Mouse (Mus musculus) liver, embryonic 16.5 days (tissue): ENCODE data around the gene Pin4. TPM values are rescaled to one million over a fixed set of nuclear protein-coding genes. Genes with fewer than 3 reads are reported as not detected.

Experiments
- ATAC-seq: fragments of 200-750 bp; cut with Nextera tagmentation; 2 replicates; pipeline ENCODE4 v1.8.0; 2017; ENCODE audit warnings: low read depth, mild to moderate bottlenecking, moderate number of reproducible peaks, moderate library complexity
- H3K27ac ChIP-seq: fragments of 300-500 bp; sonication (generic); 2 replicates; pipeline ENCODE4 v1.5.1; 2014; ENCODE audit warnings: mild to moderate bottlenecking, low read length
- H3K27me3 ChIP-seq: fragments of 300-500 bp; sonication (generic); 2 replicates; pipeline ENCODE4 v1.6.1; 2014; ENCODE audit warnings: low read depth, low read length, mixed read lengths; ENCODE audit not compliant: control insufficient read depth, insufficient read depth
- H3K36me3 ChIP-seq: fragments of 300-500 bp; sonication (generic); 2 replicates; pipeline ENCODE4 v1.6.1; 2014; ENCODE audit warnings: mild to moderate bottlenecking; ENCODE audit not compliant: control insufficient read depth, insufficient read depth
- H3K4me1 ChIP-seq: fragments of 300-500 bp; sonication (generic); 2 replicates; pipeline ENCODE4 v1.6.1; 2014; ENCODE audit warnings: low read depth, low read length, mixed read lengths; ENCODE audit not compliant: control insufficient read depth
- H3K4me2 ChIP-seq: fragments of 300-500 bp; sonication (generic); 2 replicates; pipeline ENCODE4 v1.6.1; 2014; ENCODE audit warnings: low read depth, low read length, mixed read lengths
- H3K4me3 ChIP-seq: fragments of 300-500 bp; sonication (generic); 2 replicates; pipeline ENCODE4 v1.5.1; 2014; ENCODE audit warnings: low read depth, mild to moderate bottlenecking, low read length
- H3K9ac ChIP-seq: fragments of 300-500 bp; sonication (generic); 2 replicates; pipeline ENCODE4 v1.6.1; 2014; ENCODE audit warnings: low read depth, low read length
- H3K9me3 ChIP-seq: fragments of 300-500 bp; sonication (generic); replicated peaks from 2 replicates; pipeline ENCODE4 v1.6.1; 2016; ENCODE audit warnings: low read length; ENCODE audit not compliant: control insufficient read depth
- WGBS: fragments of 180-500 bp; shearing (Covaris S2); extraction: QIAGEN DNeasy Blood & Tissue Kit; methylation state at CpG from one replicate; pipeline ENCODE4 v1.1.7; 2014; ENCODE audit not compliant: insufficient replicate concordance; 5-methylcytosine and 5-hydroxymethylcytosine counted together
- polyA plus RNA-seq: library from polyadenylated mRNA; unstranded; fragments of >200 nt; fragmentation: Nextera tagmentation; extraction: Ambion mirVana; gene quantifications from 2 replicates; pipeline ENCODE4 v1.2.1, GENCODE M21; 2015

Pin4 gene
- polyA plus RNA-seq, 1 experiment from 2014 or later: 35.7 TPM

- no peak for ATAC-seq
- H3K4me3 ChIP-seq: no peak overlapping the region
- H3K4me1 ChIP-seq: peaks cover 2% of the 10 kb centered on the region; the same call in 1 of the 2 replicates
- H3K36me3 ChIP-seq: peaks cover 6% of the 10 kb centered on the region
- no peak overlapping the region for H3K9ac ChIP-seq
- no peak overlapping the region for H3K27ac ChIP-seq
- no peaks in the 10 kb centered on the region; the same call in 1 of the 2 replicates for H3K27me3 ChIP-seq
- H3K9me3 ChIP-seq: no peaks in the 10 kb centered on the region
- H3K4me2 ChIP-seq: no peak overlapping the region
- WGBS: 60% methylated on average over 2 of the region's 2 CpGs
Observed at GRCm38 (mm10) chrX:102121321-102121720, 2.1 kb downstream of the Pin4 start.

DNA sequence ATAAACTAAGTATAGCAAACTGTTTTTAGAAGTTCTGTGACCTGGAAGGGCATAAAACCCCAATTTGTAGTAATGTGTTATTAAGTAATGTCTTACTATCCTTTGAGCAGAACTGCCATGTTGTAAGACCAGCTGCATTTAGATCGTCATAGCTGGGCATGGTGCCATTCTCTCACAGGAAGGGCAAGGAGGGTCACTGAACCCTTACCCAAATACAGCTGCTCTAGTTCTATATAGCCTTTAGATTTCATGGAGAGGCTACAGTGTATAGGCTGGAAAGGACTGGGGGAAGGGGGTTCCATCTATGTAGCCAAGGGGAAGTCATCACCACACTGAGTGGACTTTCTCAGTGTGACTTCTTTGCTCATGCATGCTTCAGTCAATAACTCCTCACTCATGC is 21.9 kb downstream of the Pin4 start:
- no peaks in the 10 kb centered on the region for H3K4me1 ChIP-seq
- WGBS: 72% methylated on average over 1 of the region's 1 CpGs
- H3K9me3 ChIP-seq: no peaks in the 10 kb centered on the region
- H3K36me3 ChIP-seq: peaks cover 5% of the 10 kb centered on the region; the same call in 1 of the 2 replicates
- no peak overlapping the region for H3K9ac ChIP-seq
- H3K4me3 ChIP-seq: no peak overlapping the region
- no peak for ATAC-seq
- H3K27ac ChIP-seq: no peak overlapping the region
- no peak overlapping the region for H3K4me2 ChIP-seq
- no peaks in the 10 kb centered on the region for H3K27me3 ChIP-seq

DNA sequence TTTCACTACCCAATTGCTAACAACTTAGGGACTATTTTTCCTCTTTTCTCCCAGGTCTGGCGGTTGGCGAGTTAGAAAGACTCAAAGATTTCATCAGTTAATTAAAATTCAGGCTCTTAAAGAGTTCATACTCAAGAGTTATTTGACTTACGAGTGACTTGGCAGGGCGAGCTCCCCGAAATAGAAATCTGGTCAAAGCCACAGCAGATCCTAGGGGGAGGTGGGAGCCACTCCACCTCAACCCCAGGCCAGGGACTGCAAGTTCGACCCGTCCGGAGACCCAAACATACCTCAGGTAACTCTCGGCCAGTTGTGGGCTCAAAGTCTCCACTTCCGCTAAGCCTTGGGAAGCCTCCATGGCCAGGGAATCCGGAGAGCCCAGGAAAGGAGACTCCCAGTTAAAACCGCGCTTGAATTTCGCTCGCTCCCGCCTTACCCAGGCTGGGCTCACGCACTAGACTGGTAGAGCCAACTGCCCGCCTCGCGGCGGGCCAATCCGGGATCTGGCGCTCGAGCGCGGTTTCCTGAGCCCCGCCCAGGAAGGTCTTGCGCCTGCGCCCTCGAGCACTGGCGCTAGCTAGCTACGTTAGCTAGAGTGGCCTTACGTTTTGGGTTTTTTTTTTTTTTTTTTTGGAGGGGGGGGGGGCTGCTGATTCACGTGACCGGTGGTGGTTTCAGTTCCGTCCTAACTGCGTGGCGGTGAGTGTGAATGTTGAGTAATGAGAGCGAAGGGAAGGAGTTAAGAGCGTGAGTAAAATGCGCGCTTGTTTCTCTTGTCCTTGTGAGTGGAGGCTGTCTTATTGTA is 37.6 kb downstream of the Pin4 start, which contains the start of gene Ercc6l:
Gene Ercc6l (minus strand): TSS at position 474 of the 805 bp plus-strand sequence.
- peak within 1 kb of the TSS; percentile 53 for H3K4me2 ChIP-seq
- no peaks in the 10 kb centered on the region; the same call in 1 of the 2 replicates for H3K4me1 ChIP-seq
- peak; percentile 99 for ATAC-seq
- peak within 1 kb of the TSS; percentile 59 for H3K9ac ChIP-seq
- 13% methylated on average over 42 of the region's 42 CpGs for WGBS
- no peaks in the 10 kb centered on the region for H3K36me3 ChIP-seq
- H3K27ac ChIP-seq: peak within 1 kb of the TSS; percentile 68
- no peaks in the 10 kb centered on the region for H3K9me3 ChIP-seq
- no peaks in the 10 kb centered on the region for H3K27me3 ChIP-seq
- H3K4me3 ChIP-seq: peak within 1 kb of the TSS; percentile 62

DNA sequence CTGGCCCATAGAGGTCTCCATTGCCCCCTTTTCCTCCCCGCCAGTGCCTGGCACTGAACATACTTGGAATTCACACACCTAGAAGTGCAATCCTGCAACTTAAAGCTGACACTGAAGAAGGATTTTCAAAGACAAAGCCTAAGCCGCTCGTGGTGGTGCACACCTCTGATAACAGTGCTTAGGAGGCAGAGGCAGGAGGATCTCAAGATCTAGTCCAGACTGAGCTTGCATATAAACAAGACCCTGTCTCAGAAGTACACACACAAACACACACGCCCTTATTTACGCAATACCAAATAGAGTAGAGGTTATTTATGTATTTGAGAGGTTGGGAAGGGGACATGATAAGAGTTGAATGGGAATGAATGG is 38.2 kb downstream of the Pin4 start:
- Histone ChIP-seq H3K4me3 (peak overlapping the region; percentile 62), H3K9me3 (no peaks in the 10 kb centered on the region), H3K4me1 (no peaks in the 10 kb centered on the region; the same call in 1 of the 2 replicates), H3K27me3 (no peaks in the 10 kb centered on the region), H3K4me2 (peak overlapping the region; percentile 53; the same call in 1 of the 2 replicates), H3K36me3 (no peaks in the 10 kb centered on the region), H3K9ac (peak overlapping the region; percentile 41; the same call in 1 of the 2 replicates), H3K27ac (peak overlapping the region; percentile 68)
- WGBS: 42% methylated on average over 5 of the region's 5 CpGs
- ATAC-seq: peak; percentile 1; the same call in 1 of the 2 replicates

DNA sequence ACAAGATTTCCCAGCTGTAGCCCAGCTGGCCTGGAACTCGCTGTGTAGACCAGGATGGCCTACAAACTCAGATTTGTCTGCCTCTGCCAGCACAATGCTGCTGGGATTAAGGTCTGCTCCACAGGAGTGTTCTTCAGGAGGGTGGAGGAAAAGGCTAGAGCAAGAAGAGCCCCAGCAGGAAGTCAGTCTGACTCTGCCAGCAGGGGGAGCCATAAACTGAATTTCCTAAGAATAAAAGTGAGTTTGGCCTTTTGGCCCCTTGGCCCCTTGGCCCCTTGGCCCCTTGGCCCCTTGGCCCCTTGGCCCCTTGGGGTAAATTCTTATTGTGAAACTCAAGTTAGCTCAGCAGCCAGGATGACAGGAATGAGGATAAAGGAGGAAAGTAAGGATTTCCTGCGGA is 40.5 kb downstream of the Pin4 start:
- 59% methylated on average over 2 of the region's 2 CpGs for WGBS
- no peak for ATAC-seq

GRCm38 (mm10) chrX:102160528-102160927 is 41.3 kb downstream of the Pin4 start:
- no peak for ATAC-seq
- 42% methylated on average over 2 of the region's 2 CpGs for WGBS
- H3K27me3 ChIP-seq: no peaks in the 10 kb centered on the region
- no peaks in the 10 kb centered on the region for H3K36me3 ChIP-seq
- no peaks in the 10 kb centered on the region; the same call in 1 of the 2 replicates for H3K4me1 ChIP-seq
- H3K4me2 ChIP-seq: no peak overlapping the region
- no peak overlapping the region for H3K27ac ChIP-seq
- H3K4me3 ChIP-seq: no peak overlapping the region
- no peaks in the 10 kb centered on the region for H3K9me3 ChIP-seq
- no peak overlapping the region for H3K9ac ChIP-seq

More for the DNA sequence above, 40.5 kb downstream of the Pin4 start:
- no peak overlapping the region for H3K4me2 ChIP-seq
- no peak overlapping the region for H3K4me3 ChIP-seq
- no peaks in the 10 kb centered on the region for H3K36me3 ChIP-seq
- H3K27ac ChIP-seq: no peak overlapping the region
- H3K9ac ChIP-seq: no peak overlapping the region
- no peaks in the 10 kb centered on the region; the same call in 1 of the 2 replicates for H3K4me1 ChIP-seq
- H3K9me3 ChIP-seq: no peaks in the 10 kb centered on the region
- no peaks in the 10 kb centered on the region for H3K27me3 ChIP-seq

DNA sequence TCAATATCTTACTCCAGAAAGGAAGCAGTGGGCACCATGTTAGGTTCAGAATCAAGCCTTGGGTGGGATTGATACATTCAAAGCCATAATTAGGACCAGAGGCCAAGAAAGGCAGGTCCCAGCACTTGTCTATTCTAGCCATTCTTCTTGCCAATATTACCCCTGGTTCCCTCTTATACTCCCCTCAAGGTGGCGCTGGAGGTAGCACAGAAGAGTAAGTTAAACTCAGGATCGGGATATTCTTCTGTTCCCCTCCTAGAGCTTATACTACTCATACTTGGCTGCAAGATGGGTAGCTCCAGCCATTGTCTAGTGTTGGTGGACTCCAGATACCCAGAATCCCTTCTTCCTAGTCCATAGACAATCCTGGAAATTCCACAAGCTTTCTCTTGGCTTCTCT is 43.8 kb downstream of the Pin4 start:
- WGBS: 26% methylated on average over 2 of the region's 2 CpGs
- Histone ChIP-seq H3K4me1 (no peaks in the 10 kb centered on the region), H3K36me3 (no peaks in the 10 kb centered on the region), H3K9ac (no peak overlapping the region), H3K9me3 (no peaks in the 10 kb centered on the region), H3K27me3 (no peaks in the 10 kb centered on the region), H3K27ac (no peak overlapping the region), H3K4me3 (no peak overlapping the region), H3K4me2 (no peak overlapping the region)
- no peak for ATAC-seq

- Histone ChIP-seq H3K27me3 (no peaks in the 10 kb centered on the region), H3K27ac (no peak overlapping the region), H3K4me3 (no peak overlapping the region), H3K36me3 (no peaks in the 10 kb centered on the region), H3K9me3 (no peaks in the 10 kb centered on the region), H3K4me1 (no peaks in the 10 kb centered on the region), H3K9ac (no peak overlapping the region), H3K4me2 (no peak overlapping the region)
- no peak for ATAC-seq
- 72% methylated on average over 4 of the region's 4 CpGs for WGBS
Observed at GRCm38 (mm10) chrX:102163529-102163928, 44.3 kb downstream of the Pin4 start.

GRCm38 (mm10) chrX:102166521-102166920 is 47.3 kb downstream of the Pin4 start:
- H3K4me2 ChIP-seq: no peak overlapping the region
- ATAC-seq: no peak
- H3K27ac ChIP-seq: no peak overlapping the region
- no peak overlapping the region for H3K9ac ChIP-seq
- no peak overlapping the region for H3K4me3 ChIP-seq
- H3K36me3 ChIP-seq: no peaks in the 10 kb centered on the region
- H3K27me3 ChIP-seq: no peaks in the 10 kb centered on the region
- no peaks in the 10 kb centered on the region for H3K9me3 ChIP-seq
- 65% methylated on average over 5 of the region's 5 CpGs for WGBS
- H3K4me1 ChIP-seq: no peaks in the 10 kb centered on the region
